Mouse (Mus musculus) testis, adult 2 months (tissue): ENCODE data around the gene D6Wsu163e.

Experiments used
- CTCF ChIP-seq: fragments of 200-500 bp; IDR thresholded peaks from 2 replicates; pipeline ENCODE4 v1.5.1; 2012; ENCODE audit warnings: low read depth, mild to moderate bottlenecking, inconsistent platforms, low read length, moderate library complexity; ENCODE audit not compliant: control insufficient read depth, insufficient read depth, insufficient replicate concordance
- POLR2A ChIP-seq: fragments of 200-500 bp; IDR thresholded peaks from 2 replicates; pipeline ENCODE4 v1.6.1; 2012; ENCODE audit warnings: low read depth, mild to moderate bottlenecking, inconsistent platforms, low read length, moderate library complexity; ENCODE audit not compliant: control insufficient read depth

DNA sequence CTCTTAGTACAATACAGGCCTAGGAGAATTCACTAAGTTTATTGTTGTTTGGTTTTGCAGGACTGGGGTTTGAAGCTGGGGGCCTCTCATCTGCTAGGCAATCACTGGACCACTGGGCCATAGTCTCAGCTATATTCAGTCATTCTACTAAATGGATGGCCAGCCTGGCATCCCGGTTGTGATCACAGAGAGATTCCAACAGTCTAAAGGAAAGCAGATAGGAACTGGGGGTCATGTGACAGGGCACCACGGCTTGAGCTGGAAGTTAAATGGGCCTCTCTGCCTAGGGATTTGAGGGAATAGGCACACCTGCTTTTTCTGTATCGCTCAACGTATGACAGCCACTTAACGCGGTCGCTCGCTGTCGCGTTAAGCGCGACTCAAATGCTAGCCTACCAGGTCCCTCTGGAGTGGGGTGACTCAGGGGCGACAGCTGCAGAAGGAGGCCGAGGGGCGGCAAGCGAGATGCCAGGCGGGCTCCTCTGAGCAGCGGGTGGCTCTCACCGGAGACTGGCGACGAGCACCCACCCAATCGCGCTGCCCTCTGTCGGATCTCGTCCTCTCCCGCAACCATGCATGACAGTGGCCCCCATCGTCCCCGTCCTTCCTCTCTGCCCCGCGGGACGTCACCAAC lies 792 bp upstream of the D6Wsu163e start:
- TF ChIP-seq POLR2A (no peak), CTCF (no peak)
